In the genomic region with DNA sequence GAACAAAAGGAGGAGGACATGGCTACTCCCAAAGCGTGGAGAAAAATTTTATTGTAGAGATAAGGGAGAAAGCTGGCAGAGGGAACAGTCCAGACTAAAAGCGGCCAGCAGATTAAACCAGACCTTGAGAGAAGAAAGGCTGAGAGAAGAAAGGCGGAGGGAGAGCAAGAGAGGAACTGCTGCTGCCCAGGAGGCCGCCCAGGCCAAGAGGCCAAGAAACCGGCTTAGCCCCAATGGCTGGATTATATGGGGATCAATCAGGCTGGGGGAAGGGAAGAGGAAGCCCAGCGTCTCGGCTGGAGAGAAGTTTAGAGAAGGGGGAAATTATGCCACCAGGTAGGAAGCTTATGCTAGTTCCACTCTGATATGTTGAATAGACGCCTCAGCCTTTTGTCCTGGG, we compare ENCODE assay signal across 19 mouse cellular contexts.
A peak's percentile ranks its signal among the peaks of the same experiment; 100 is the strongest.
DNase-seq lines count a peak whose midpoint lies in the region; ATAC-seq lines count a peak whose summit lies in the region.
"Had no signal": no experiment of that assay in that cellular context is flagged by ENCODE, and none has a peak within 500 bp of the region (broad histone marks: within the 10 kb centered on the region; RNA-seq: fewer than 3 reads in every experiment).

No protein-coding gene starts in this region.

- 9% methylated on average over 8 of the region's 8 CpGs for WGBS in forebrain, embryonic 10.5 days
- 18% methylated on average over 8 of the region's 8 CpGs for WGBS in forebrain, embryonic 14.5 days
- 3% methylated on average over 8 of the region's 8 CpGs for WGBS in midbrain, embryonic 12.5 days

- no peak overlapping the region for H3K4me3 ChIP-seq in forebrain, embryonic 10.5 days
- H3K4me3 ChIP-seq in forebrain, embryonic 14.5 days (ENCODE audit: low read depth, low read length) = no peak overlapping the region
- no peak overlapping the region for H3K4me3 ChIP-seq in midbrain, embryonic 12.5 days
- H3K4me3 ChIP-seq: left cerebral cortex, adult 2 months; liver, embryonic 13.5 days had no signal

- no peaks in the 10 kb centered on the region for H3K9me3 ChIP-seq in forebrain, embryonic 10.5 days
- H3K9me3 ChIP-seq in forebrain, embryonic 14.5 days (replicated peaks; ENCODE audit: control insufficient read depth, low read length) = no peaks in the 10 kb centered on the region
- H3K9me3 ChIP-seq in midbrain, embryonic 12.5 days = no peaks in the 10 kb centered on the region
- H3K9me3 ChIP-seq: liver, embryonic 13.5 days had no signal

- no peak for DNase-seq in forebrain, embryonic 10.5 days (ENCODE audit: extremely low spot score, low spot score)
- no peak for DNase-seq in forebrain, embryonic 14.5 days (ENCODE audit: low spot score)
- DNase-seq in embryo, embryonic 11 days = peak; percentile 10
- DNase-seq in retina, embryonic 14.5 days (ENCODE audit: low spot score) = peak; percentile 5
- DNase-seq in kidney, postnatal 14 days = no peak
- no peak for DNase-seq in kidney, postnatal 25 days
- DNase-seq in spleen, postnatal 4 days (ENCODE audit: low spot score in 2 of 2) = no peak
- DNase-seq: adrenal gland, adult 8-10 months; cerebellum, adult 8-10 months; cerebellum, postnatal 36 days; gastrocnemius, postnatal 36 days; liver, embryonic 13.5 days; lung, embryonic 14.5 days; right cerebral cortex, postnatal 14 days; thymus, postnatal 36 days had no signal

- no peak overlapping the region for H3K4me2 ChIP-seq in forebrain, embryonic 14.5 days (ENCODE audit: low read length)
- peak overlapping the region; percentile 35 for H3K4me2 ChIP-seq in midbrain, embryonic 12.5 days (replicated peaks)
- H3K4me2 ChIP-seq: liver, embryonic 13.5 days; lung, embryonic 14.5 days had no signal

- peaks cover 14% of the 10 kb centered on the region for H3K4me1 ChIP-seq in forebrain, embryonic 10.5 days
- H3K4me1 ChIP-seq in forebrain, embryonic 14.5 days (ENCODE audit: control insufficient read depth, insufficient read depth, low read length) = no peaks in the 10 kb centered on the region
- H3K4me1 ChIP-seq in midbrain, embryonic 12.5 days = peaks cover 7% of the 10 kb centered on the region
- H3K4me1 ChIP-seq: liver, embryonic 13.5 days had no signal

- H3K36me3 ChIP-seq in forebrain, embryonic 10.5 days (replicated peaks) = no peaks in the 10 kb centered on the region
- H3K36me3 ChIP-seq in forebrain, embryonic 14.5 days (ENCODE audit: control insufficient read depth, insufficient read depth, low read length) = no peaks in the 10 kb centered on the region
- no peaks in the 10 kb centered on the region for H3K36me3 ChIP-seq in midbrain, embryonic 12.5 days
- H3K36me3 ChIP-seq: liver, embryonic 13.5 days had no signal

- peak overlapping the region; percentile 40; the same call in 1 of the 2 replicates for H3K27ac ChIP-seq in forebrain, embryonic 10.5 days
- H3K27ac ChIP-seq in forebrain, embryonic 14.5 days (ENCODE audit: low read depth, low read length) = no peak overlapping the region
- no peak overlapping the region for H3K27ac ChIP-seq in midbrain, embryonic 12.5 days (replicated peaks)
- H3K27ac ChIP-seq: left cerebral cortex, adult 2 months; liver, embryonic 13.5 days had no signal

- H3K9ac ChIP-seq in forebrain, embryonic 14.5 days (ENCODE audit: low read length) = no peak overlapping the region
- H3K9ac ChIP-seq in midbrain, embryonic 12.5 days (replicated peaks) = no peak overlapping the region
- H3K9ac ChIP-seq: liver, embryonic 13.5 days; lung, embryonic 14.5 days had no signal

- no peaks in the 10 kb centered on the region for H3K27me3 ChIP-seq in forebrain, embryonic 10.5 days (ENCODE audit: poor library complexity, severe bottlenecking)
- H3K27me3 ChIP-seq in forebrain, embryonic 14.5 days (replicated peaks; ENCODE audit: control insufficient read depth, insufficient read depth, low read length) = no peaks in the 10 kb centered on the region
- no peaks in the 10 kb centered on the region for H3K27me3 ChIP-seq in midbrain, embryonic 12.5 days

- no peak for ATAC-seq in forebrain, embryonic 14.5 days
- ATAC-seq in midbrain, embryonic 12.5 days (ENCODE audit: low FRiP score, low read depth) = 0 out of 2 replicates have a peak, but pooled peaks have one; percentile 34
- ATAC-seq: hindbrain, embryonic 16.5 days; intestine, postnatal 0 days had no signal

Comparison
In these comparisons a context has a peak if more than half of its experiments do, and no peak if none do; other contexts are left out.
1. DNase-seq: peak in embryo, embryonic 11 days (single experiment) and retina, embryonic 14.5 days (single experiment); none in forebrain, embryonic 10.5 days (single experiment), forebrain, embryonic 14.5 days (single experiment), kidney, postnatal 14 days (single experiment), kidney, postnatal 25 days (0 of 2) and spleen, postnatal 4 days (0 of 2).